26 mouse cellular contexts compared by ENCODE assay signal in the genomic region with DNA sequence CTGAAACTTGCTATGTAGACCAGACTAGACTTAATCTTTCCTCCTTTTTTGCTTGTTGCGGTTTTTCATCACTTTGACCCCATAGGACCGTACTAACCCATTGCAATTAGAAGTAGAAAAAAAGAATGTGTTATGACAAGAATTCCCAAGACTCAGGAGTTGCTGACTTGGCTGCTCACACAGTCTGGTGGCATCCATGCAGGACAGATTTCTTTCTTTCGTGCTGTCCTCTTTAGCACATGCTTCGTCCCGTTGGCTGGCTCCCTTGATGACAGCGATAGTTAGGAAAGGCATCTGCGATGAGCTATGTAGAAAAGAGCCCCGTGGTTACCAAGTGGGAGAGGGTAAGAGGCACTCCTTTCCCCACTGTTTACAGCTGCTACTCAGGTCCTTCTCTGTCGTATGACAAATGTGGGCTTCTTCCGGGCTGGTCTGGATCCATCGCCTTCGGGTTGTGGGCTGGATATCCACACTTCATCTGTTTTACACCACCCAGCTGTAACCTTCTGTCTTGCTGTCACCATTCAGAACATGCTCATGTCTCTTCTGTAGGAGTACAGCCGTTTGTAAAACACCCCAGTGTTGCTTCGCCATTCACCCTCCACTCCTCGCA. TPM values are rescaled to one million over a fixed set of nuclear protein-coding genes. Genes with fewer than 3 reads are reported as not detected.
A peak's percentile ranks its signal among the peaks of the same experiment; 100 is the strongest.
DNase-seq lines count a peak whose midpoint lies in the region; ATAC-seq and TF ChIP-seq lines count a peak whose summit lies in the region.
"Had no signal": no experiment of that assay in that cellular context is flagged by ENCODE, and none has a peak within 500 bp of the region (broad histone marks: within the 10 kb centered on the region; RNA-seq: fewer than 3 reads in every experiment).

No protein-coding gene starts in this region.

- TF ChIP-seq CTCF in left cerebral cortex, adult 2 months (IDR thresholded peaks at IDR 0.05): no peak
- no peak for TF ChIP-seq CTCF in stomach, postnatal 0 days (IDR thresholded peaks at IDR 0.05; ENCODE audit: low read depth)

- H3K27me3 ChIP-seq in heart, embryonic 13.5 days (replicated peaks): peaks cover 14% of the 10 kb centered on the region
- H3K27me3 ChIP-seq in stomach, postnatal 0 days (ENCODE audit: control insufficient read depth, insufficient read depth, low read length): no peaks in the 10 kb centered on the region
- H3K27me3 ChIP-seq: hindbrain, embryonic 12.5 days; neural tube, embryonic 13.5 days had no signal

- ATAC-seq in heart, embryonic 13.5 days (ENCODE audit: extremely low read depth, insufficient number of reproducible peaks, low FRiP score, low TSS enrichment): no peak
- ATAC-seq in stomach, postnatal 0 days (ENCODE audit: low FRiP score, low TSS enrichment): no peak
- ATAC-seq in erythroid progenitor cell, adult 5-6 weeks (replicated peaks; ENCODE audit: low FRiP score, poor library complexity, severe bottlenecking): no peak
- ATAC-seq: forebrain, embryonic 14.5 days had no signal

- peaks cover 4% of the 10 kb centered on the region; the same call in 1 of the 2 replicates for H3K4me1 ChIP-seq in heart, embryonic 13.5 days
- no peaks in the 10 kb centered on the region for H3K4me1 ChIP-seq in stomach, postnatal 0 days (replicated peaks; ENCODE audit: control insufficient read depth, insufficient read depth)

- WGBS in heart, embryonic 13.5 days: 56% methylated on average over 15 of the region's 15 CpGs
- WGBS in stomach, postnatal 0 days: 46% methylated on average over 15 of the region's 15 CpGs

- peak overlapping the region; percentile 24 for H3K4me2 ChIP-seq in heart, embryonic 13.5 days
- peak overlapping the region; percentile 11 for H3K4me2 ChIP-seq in stomach, postnatal 0 days (replicated peaks; ENCODE audit: low read depth)
- H3K4me2 ChIP-seq: hindbrain, embryonic 12.5 days; midbrain, embryonic 11.5 days; neural tube, embryonic 13.5 days had no signal

- no peak overlapping the region for H3K9ac ChIP-seq in heart, embryonic 13.5 days
- H3K9ac ChIP-seq in stomach, postnatal 0 days (ENCODE audit: low read length): no peak overlapping the region
- H3K9ac ChIP-seq: hindbrain, embryonic 12.5 days; neural tube, embryonic 13.5 days had no signal

- H3K27ac ChIP-seq in heart, embryonic 13.5 days (replicated peaks): no peak overlapping the region
- H3K27ac ChIP-seq in left cerebral cortex, adult 2 months: peak overlapping the region; percentile 76
- no peak overlapping the region for H3K27ac ChIP-seq in stomach, postnatal 0 days (replicated peaks)
- H3K27ac ChIP-seq: embryonic facial prominence, embryonic 10.5 days; hindbrain, embryonic 12.5 days; macrophage; neural tube, embryonic 13.5 days had no signal

- intact Hi-C loops in left cerebral cortex, adult 2 months (cut with DNase I): loop anchor here (2.0 kb wide), 1 partner anchor 15 kb away; no protein-coding TSS in a partner anchor
- intact Hi-C loops in left cerebral cortex, postnatal 14 days (cut with DNase I): no loop called here

- TF ChIP-seq EP300 in stomach, postnatal 0 days (optimal IDR thresholded peaks at IDR 0.05): no peak

- DNase-seq in heart, adult 8-10 months (ENCODE audit: low spot score): no peak
- DNase-seq in left cerebral cortex, adult 2 months (ENCODE audit: extremely low spot score in 1 of 2, low spot score in 2 of 2): peak in 1 of 2 experiments; percentile 22
- DNase-seq in left cerebral cortex, postnatal 14 days (ENCODE audit: low spot score in 2 of 2): no peak
- peak; percentile 45 for DNase-seq in right cerebral cortex, postnatal 25 days
- DNase-seq in right cerebral cortex, postnatal 36 days (ENCODE audit: low spot score in 2 of 2): no peak
- no peak for DNase-seq in stomach, postnatal 0 days (ENCODE audit: low spot score)
- DNase-seq: B cell, adult 2 months; cerebellum, adult 8-10 months; heart, postnatal 10 days; kidney, adult 9 months; right cerebral cortex, postnatal 4 days; thymus, postnatal 36 days had no signal

- H3K36me3 ChIP-seq in heart, embryonic 13.5 days: no peaks in the 10 kb centered on the region
- H3K36me3 ChIP-seq in stomach, postnatal 0 days (ENCODE audit: control insufficient read depth, insufficient read depth, low read length): no peaks in the 10 kb centered on the region
- H3K36me3 ChIP-seq: hindbrain, embryonic 12.5 days; neural tube, embryonic 13.5 days had no signal

- no peaks in the 10 kb centered on the region for H3K9me3 ChIP-seq in heart, embryonic 13.5 days
- H3K9me3 ChIP-seq in stomach, postnatal 0 days (ENCODE audit: control insufficient read depth, low read length): no peaks in the 10 kb centered on the region
- H3K9me3 ChIP-seq: embryonic facial prominence, embryonic 10.5 days; hindbrain, embryonic 12.5 days; neural tube, embryonic 13.5 days had no signal

- H3K4me3 ChIP-seq in heart, embryonic 13.5 days: no peak overlapping the region
- H3K4me3 ChIP-seq in left cerebral cortex, adult 2 months: no peak overlapping the region
- no peak overlapping the region for H3K4me3 ChIP-seq in stomach, postnatal 0 days (ENCODE audit: low read depth, low read length)
- H3K4me3 ChIP-seq: embryonic facial prominence, embryonic 10.5 days; hindbrain, embryonic 12.5 days; neural tube, embryonic 13.5 days had no signal

RNA-seq across cellular contexts. Expression of a gene that starts 43.7 kb away (rescaled TPM):
- 1.2 TPM in 2 replicates for polyA plus RNA-seq in heart, embryonic 13.5 days (2015; fragmentation: Nextera tagmentation; extraction: Ambion mirVana)
- 1 to 10 TPM; 2.7 to 3.2 (median 2.9) TPM for total RNA-seq in heart, adult 8-10 months (2022)
- 100 to 1,000 TPM; 111 to 119 TPM for total RNA-seq in left cerebral cortex, adult 2 months (2021)
- 100 to 1,000 TPM; 146 to 166 TPM for total RNA-seq in left cerebral cortex, postnatal 14 days (2021)
- polyA plus RNA-seq in stomach, postnatal 0 days (2015; fragmentation: Nextera tagmentation; extraction: Ambion mirVana): 0.50 and 0.64 TPM in 2 replicates
- total RNA-seq in erythroid progenitor cell, adult 5-6 weeks (2015; ENCODE audit: low replicate concordance): not detected in 2 replicates
- not detected in 2 replicates for total RNA-seq in erythroid progenitor cell, adult 5-6 weeks (2017; ENCODE audit: low replicate concordance)
- polyA plus RNA-seq: macrophage had no signal

RNA-seq across cellular contexts. Expression of a gene that starts 59.1 kb away (rescaled TPM):
- polyA plus RNA-seq in heart, embryonic 13.5 days (2015; fragmentation: Nextera tagmentation; extraction: Ambion mirVana): not detected in 2 replicates
- total RNA-seq in heart, adult 8-10 months (2022): not detected
- not detected for total RNA-seq in left cerebral cortex, adult 2 months (2021)
- total RNA-seq in left cerebral cortex, postnatal 14 days (2021): not detected
- not detected in 2 replicates for polyA plus RNA-seq in stomach, postnatal 0 days (2015; fragmentation: Nextera tagmentation; extraction: Ambion mirVana)
- total RNA-seq in erythroid progenitor cell, adult 5-6 weeks (2015; ENCODE audit: low replicate concordance): not detected in 2 replicates
- not detected in 2 replicates for total RNA-seq in erythroid progenitor cell, adult 5-6 weeks (2017; ENCODE audit: low replicate concordance)
- total RNA-seq: adrenal gland, adult 2 months; gastrocnemius, adult 18-20 months; heart, postnatal 10 days; monocyte, adult 5-6 weeks had no signal
- polyA plus RNA-seq: adrenal gland, adult 2 months; embryonic facial prominence, embryonic 10.5 days; forebrain, embryonic 14.5 days; hindbrain, embryonic 12.5 days; intestine, embryonic 14.5 days; large intestine, adult 2 months; liver, embryonic 16.5 days; macrophage; neural tube, embryonic 13.5 days had no signal

Comparison
In these comparisons a context has a peak if more than half of its experiments do, and no peak if none do; other contexts are left out.
1. RNA of a gene that starts 43.7 kb away (total RNA-seq): 146 to 166 TPM in left cerebral cortex, postnatal 14 days and 111 to 119 TPM in left cerebral cortex, adult 2 months; 2.7 to 3.2 TPM in heart, adult 8-10 months and not detected in erythroid progenitor cell, adult 5-6 weeks; every median in the first group is over 10 times any median in the second.